Mouse (Mus musculus) kidney, embryonic 16.5 days (tissue): ENCODE data around the gene C87977. TPM values are rescaled to one million over a fixed set of nuclear protein-coding genes. Genes with fewer than 3 reads are reported as not detected.
"Not testable (repeated sequence)": the region's sequence is repeated elsewhere in the genome, so short reads cannot be mapped to it uniquely, and the experiment has no call there.

Experiments
- ATAC-seq: fragments of 200-750 bp; cut with Nextera tagmentation; 2 replicates; pipeline ENCODE4 v1.8.0; 2017; ENCODE audit warnings: moderate TSS enrichment; ENCODE audit not compliant: low FRiP score, low TSS enrichment
- H3K27ac ChIP-seq: fragments of 300-500 bp; sonication (generic); 2 replicates; pipeline ENCODE4 v1.5.1; 2014; ENCODE audit warnings: low read length
- H3K27me3 ChIP-seq: fragments of 300-500 bp; sonication (generic); 2 replicates; pipeline ENCODE4 v1.6.1; 2014; ENCODE audit warnings: low read length, control low read depth, mixed read lengths; ENCODE audit not compliant: insufficient read depth
- H3K36me3 ChIP-seq: fragments of 300-500 bp; sonication (generic); 2 replicates; pipeline ENCODE4 v1.6.1; 2014; ENCODE audit warnings: low read length, control low read depth, mixed read lengths; ENCODE audit not compliant: insufficient read depth
- H3K4me1 ChIP-seq: fragments of 300-500 bp; sonication (generic); 2 replicates; pipeline ENCODE4 v1.6.1; 2014; ENCODE audit warnings: low read length, control low read depth, mixed read lengths; ENCODE audit not compliant: insufficient read depth
- H3K4me2 ChIP-seq: fragments of 300-500 bp; sonication (generic); replicated peaks from 2 replicates; pipeline ENCODE4 v1.6.1; 2014; ENCODE audit warnings: low read depth, low read length
- H3K4me3 ChIP-seq: fragments of 300-500 bp; sonication (generic); 2 replicates; pipeline ENCODE4 v1.5.1; 2014; ENCODE audit warnings: mild to moderate bottlenecking, low read length
- H3K9ac ChIP-seq: fragments of 300-500 bp; sonication (generic); replicated peaks from 2 replicates; pipeline ENCODE4 v1.6.1; 2014; ENCODE audit warnings: low read length
- H3K9me3 ChIP-seq: fragments of 300-500 bp; sonication (generic); 2 replicates; pipeline ENCODE4 v1.6.1; 2016; ENCODE audit warnings: low read length, control low read depth
- WGBS: fragments of 180-500 bp; shearing (Covaris S2); extraction: QIAGEN DNeasy Blood & Tissue Kit; methylation state at CpG from one replicate; pipeline ENCODE4 v1.1.7; 2014; 5-methylcytosine and 5-hydroxymethylcytosine counted together
- polyA plus RNA-seq: library from polyadenylated mRNA; unstranded; fragments of >200 nt; fragmentation: Nextera tagmentation; extraction: Ambion mirVana; gene quantifications from 2 replicates; pipeline ENCODE4 v1.2.1, GENCODE M21; 2015

Gene C87977
- not detected in 2 replicates for polyA plus RNA-seq

DNA sequence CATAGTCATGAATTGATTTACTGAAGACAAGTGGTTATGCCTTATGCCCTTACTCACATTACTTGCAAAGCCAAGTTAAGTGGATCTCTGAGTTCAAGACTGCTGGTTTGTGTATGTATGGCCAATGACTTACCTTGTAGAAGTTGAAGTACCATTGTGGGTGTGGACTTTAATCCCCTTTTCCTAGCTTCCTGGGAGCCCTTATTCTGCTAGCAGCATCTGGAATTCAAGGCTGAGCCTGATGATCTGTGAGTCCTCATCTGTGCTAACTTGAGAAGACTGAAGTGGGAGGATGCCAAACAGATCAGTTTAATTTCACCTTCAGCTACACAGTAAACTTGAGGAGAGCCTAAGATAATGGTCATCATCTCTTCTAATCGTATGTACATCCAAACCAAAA is at the start of gene C87977:
Gene C87977 (minus strand): TSS at position 101 of the 400 bp plus-strand sequence.
- not testable (repeated sequence) for H3K4me1 ChIP-seq, H3K36me3 ChIP-seq, H3K27ac ChIP-seq, H3K27me3 ChIP-seq, H3K9ac ChIP-seq, H3K4me3 ChIP-seq, H3K4me2 ChIP-seq, ATAC-seq, H3K9me3 ChIP-seq
- WGBS = 95% methylated on average over 1 of the region's 1 CpGs

GRCm38 (mm10) chr4:144254768-144255167 is 41.6 kb upstream of the C87977 start:
- H3K27me3 ChIP-seq, H3K36me3 ChIP-seq, H3K9ac ChIP-seq, H3K27ac ChIP-seq, H3K4me3 ChIP-seq, H3K9me3 ChIP-seq, H3K4me1 ChIP-seq, ATAC-seq, H3K4me2 ChIP-seq: not testable (repeated sequence)

GRCm38 (mm10) chr4:144190419-144190818 is 22.7 kb downstream of the C87977 start, which contains the start of gene Oog2:
Gene Oog2, plus strand, starts transcription at chr4:144190719.
- Histone ChIP-seq H3K9me3 (no peaks in the 10 kb centered on the region), H3K27ac (no peak within 1 kb of the TSS), H3K9ac (no peak within 1 kb of the TSS), H3K27me3 (no peaks in the 10 kb centered on the region), H3K4me2 (no peak within 1 kb of the TSS), H3K36me3 (no peaks in the 10 kb centered on the region), H3K4me1 (no peaks in the 10 kb centered on the region), H3K4me3 (no peak within 1 kb of the TSS)
- WGBS = 56% methylated on average over 1 of the region's 1 CpGs
- ATAC-seq = no peak

GRCm38 (mm10) chr4:144162563-144162962 is 50.6 kb downstream of the C87977 start, which contains the start of gene Oog3:
Gene Oog3, minus strand, starts transcription at chr4:144162663.
- 79% methylated on average over 1 of the region's 1 CpGs for WGBS
- ATAC-seq = no peak

More at GRCm38 (mm10) chr4:144162563-144162962, 50.6 kb downstream of the C87977 start, which contains the start of gene Oog3:
- H3K4me3 ChIP-seq = no peak within 1 kb of the TSS
- H3K4me2 ChIP-seq = no peak within 1 kb of the TSS
- H3K9ac ChIP-seq = no peak within 1 kb of the TSS
- H3K27me3 ChIP-seq = no peaks in the 10 kb centered on the region
- no peaks in the 10 kb centered on the region for H3K36me3 ChIP-seq
- H3K4me1 ChIP-seq = no peaks in the 10 kb centered on the region
- H3K27ac ChIP-seq = no peak within 1 kb of the TSS
- peaks cover 20% of the 10 kb centered on the region for H3K9me3 ChIP-seq

Other genes with a start within 250 kb of the C87977 start
- not detected in 2 replicates for gene Gm13101, start 246.4 kb downstream of the C87977 start, polyA plus RNA-seq
- gene Pramef17, start 218.9 kb downstream of the C87977 start, polyA plus RNA-seq = not detected in 2 replicates
- gene Pramel4, start 154.2 kb downstream of the C87977 start, polyA plus RNA-seq = not detected in 2 replicates
- not detected in 2 replicates for gene Gm13102, start 106.8 kb downstream of the C87977 start, polyA plus RNA-seq
- not detected in 2 replicates for gene Oog3, start 50.7 kb downstream of the C87977 start, polyA plus RNA-seq
- gene Oog2, start 22.6 kb downstream of the C87977 start, polyA plus RNA-seq = not detected in 2 replicates
- not detected in 2 replicates for gene Pramel5, start 67.2 kb upstream of the C87977 start, polyA plus RNA-seq
- not detected in 2 replicates for gene Gm13128, start 116.9 kb upstream of the C87977 start, polyA plus RNA-seq
- gene Gm13119, start 144.6 kb upstream of the C87977 start, polyA plus RNA-seq = not detected in 2 replicates
- not detected in 2 replicates for gene Pramef20, start 164.6 kb upstream of the C87977 start, polyA plus RNA-seq
- gene Pramef12, start 195.1 kb upstream of the C87977 start, polyA plus RNA-seq = 0.21 and 0.36 TPM in 2 replicates
- gene 1700012P22Rik, start 225.5 kb upstream of the C87977 start, polyA plus RNA-seq = not detected in 2 replicates
- not detected in 2 replicates for gene Gm9944, start 240.0 kb upstream of the C87977 start, polyA plus RNA-seq